Mouse (Mus musculus) E14TG2a.4 (cell line): ENCODE data around the gene Sdccag8.

Source experiments
- H3K27me3 ChIP-seq: 2 replicates; pipeline ENCODE4 v1.6.1; 2014; ENCODE audit warnings: low read length, control low read depth; ENCODE audit not compliant: insufficient read depth
- H3K36me3 ChIP-seq: 2 replicates; pipeline ENCODE4 v1.6.1; 2014; ENCODE audit warnings: low read length, control low read depth; ENCODE audit not compliant: insufficient read depth
- H3K4me1 ChIP-seq: replicated peaks from 2 replicates; pipeline ENCODE4 v1.6.1; 2014; ENCODE audit warnings: low read depth, low read length, control low read depth
- H3K4me3 ChIP-seq: replicated peaks from 2 replicates; pipeline ENCODE4 v1.5.1; 2014; ENCODE audit warnings: mild to moderate bottlenecking, low read length
- H3K9me3 ChIP-seq: 2 replicates; pipeline ENCODE4 v1.6.1; 2014; ENCODE audit warnings: low read length, control low read depth
- CTCF ChIP-seq: conservative IDR thresholded peaks from 2 replicates; pipeline ENCODE4 v1.5.1; 2014; ENCODE audit warnings: low read length
- NANOG ChIP-seq: IDR thresholded peaks from 2 replicates; pipeline ENCODE4 v1.6.1; 2014; ENCODE audit warnings: borderline replicate concordance, low read length, mixed read lengths
- POU5F1 ChIP-seq: IDR thresholded peaks from 2 replicates; pipeline ENCODE4 v1.6.1; 2014; ENCODE audit warnings: low read length, borderline replicate concordance

Gene Sdccag8

GRCm38 (mm10) chr1:176945175-176945540, 130.7 kb downstream of the Sdccag8 start:
- no peaks in the 10 kb centered on the region for H3K27me3 ChIP-seq
- TF ChIP-seq CTCF, result no peak
- TF ChIP-seq NANOG, result no peak
- TF ChIP-seq POU5F1, result no peak

DNA sequence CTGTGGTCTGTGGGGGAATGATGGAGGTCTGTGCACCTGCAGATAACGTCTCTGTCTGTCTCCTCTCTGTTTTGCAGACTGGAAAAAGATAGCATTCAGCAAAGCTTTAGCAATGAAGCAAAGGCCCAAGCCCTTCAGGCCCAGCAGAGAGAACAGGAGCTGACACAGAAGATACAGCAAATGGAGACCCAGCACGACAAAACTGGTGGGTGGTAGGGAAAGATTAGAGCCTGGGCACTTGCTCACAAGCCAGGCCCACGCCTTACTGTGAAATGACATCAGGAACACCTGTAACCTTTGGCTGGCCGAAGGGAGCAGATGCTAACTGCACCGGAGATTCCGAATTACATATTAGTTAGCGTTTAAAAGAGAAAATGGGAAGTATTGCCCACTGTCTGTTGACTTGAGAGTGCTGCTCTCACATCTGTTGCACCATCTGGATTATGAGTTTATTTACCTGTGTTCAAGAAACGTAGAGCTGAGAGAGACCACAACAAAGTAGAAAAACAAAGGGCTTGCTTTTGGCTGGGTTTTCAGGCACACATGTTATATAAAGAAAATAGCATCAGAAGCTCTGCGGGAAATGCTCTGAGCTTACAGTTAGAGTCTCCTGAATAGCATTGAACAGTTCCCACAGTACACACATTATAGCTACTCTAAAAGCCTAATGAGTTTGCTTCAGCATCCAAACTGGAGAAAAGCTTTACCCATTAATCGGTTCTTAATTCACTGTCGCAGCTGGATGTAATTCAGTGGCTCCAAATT, 131.8 kb downstream of the Sdccag8 start:
- Histone ChIP-seq H3K27me3 (no peaks in the 10 kb centered on the region), H3K9me3 (no peaks in the 10 kb centered on the region), H3K36me3 (no peaks in the 10 kb centered on the region), H3K4me3 (no peak overlapping the region), H3K4me1 (peaks cover 12% of the 10 kb centered on the region)
- TF ChIP-seq NANOG, result no peak
- no peak for TF ChIP-seq CTCF
- no peak for TF ChIP-seq POU5F1

More at GRCm38 (mm10) chr1:176945175-176945540, 130.7 kb downstream of the Sdccag8 start:
- H3K9me3 ChIP-seq, result no peaks in the 10 kb centered on the region
- H3K36me3 ChIP-seq, result no peaks in the 10 kb centered on the region
- peaks cover 12% of the 10 kb centered on the region for H3K4me1 ChIP-seq
- H3K4me3 ChIP-seq, result no peak overlapping the region

DNA sequence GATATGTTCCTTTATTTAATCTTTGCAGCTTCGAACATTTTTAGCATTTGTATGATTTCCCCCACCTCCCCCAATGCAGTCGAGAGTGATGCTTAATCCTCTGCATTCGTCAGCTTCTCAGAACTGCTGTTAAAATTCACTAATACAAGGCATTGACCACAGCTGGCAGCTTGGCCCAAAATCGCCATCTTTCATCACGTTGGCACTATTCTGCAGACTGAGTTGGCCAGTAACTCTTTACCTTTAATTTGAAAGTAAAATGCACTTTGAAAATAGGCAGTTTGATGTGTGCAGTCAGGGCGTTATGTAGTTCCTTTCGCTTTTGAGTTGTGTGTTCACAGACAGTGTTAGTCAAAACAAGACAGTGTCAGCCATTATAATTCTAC, 132.3 kb downstream of the Sdccag8 start:
- Histone ChIP-seq H3K4me3 (no peak overlapping the region), H3K9me3 (no peaks in the 10 kb centered on the region), H3K4me1 (peaks cover 12% of the 10 kb centered on the region), H3K27me3 (no peaks in the 10 kb centered on the region), H3K36me3 (no peaks in the 10 kb centered on the region)
- TF ChIP-seq NANOG (no peak), POU5F1 (no peak), CTCF (no peak)

- no peaks in the 10 kb centered on the region for H3K27me3 ChIP-seq
- no peak for TF ChIP-seq NANOG
- TF ChIP-seq CTCF, result no peak
- TF ChIP-seq POU5F1, result no peak
- H3K36me3 ChIP-seq, result no peaks in the 10 kb centered on the region
- H3K9me3 ChIP-seq, result no peaks in the 10 kb centered on the region
- peaks cover 12% of the 10 kb centered on the region for H3K4me1 ChIP-seq
- no peak overlapping the region for H3K4me3 ChIP-seq
Measured at GRCm38 (mm10) chr1:176948861-176949260, 134.4 kb downstream of the Sdccag8 start.

DNA sequence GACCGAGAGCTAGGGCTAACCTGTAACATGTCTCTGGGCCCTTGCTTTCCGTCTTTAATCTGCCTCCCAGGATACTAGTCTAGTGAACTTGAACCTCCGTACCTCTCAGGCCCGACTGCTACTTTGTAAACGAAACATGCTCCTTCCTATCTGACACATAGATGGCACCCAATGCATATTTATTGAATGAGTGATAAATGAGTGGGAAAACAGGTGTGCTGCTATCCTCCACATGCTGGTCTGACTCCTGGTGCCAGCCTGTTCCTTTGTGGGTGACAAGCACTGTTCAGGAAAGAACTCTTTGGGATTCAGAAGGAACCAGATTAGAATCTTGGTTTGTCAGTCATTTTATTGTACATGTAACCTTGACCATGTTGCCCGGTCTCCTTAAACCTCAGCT, 134.9 kb downstream of the Sdccag8 start:
- no peaks in the 10 kb centered on the region for H3K36me3 ChIP-seq
- no peak overlapping the region for H3K4me3 ChIP-seq
- no peak for TF ChIP-seq CTCF
- TF ChIP-seq POU5F1, result no peak
- no peak for TF ChIP-seq NANOG
- H3K9me3 ChIP-seq, result no peaks in the 10 kb centered on the region
- H3K4me1 ChIP-seq, result peaks cover 13% of the 10 kb centered on the region
- H3K27me3 ChIP-seq, result no peaks in the 10 kb centered on the region

- Histone ChIP-seq H3K9me3 (no peaks in the 10 kb centered on the region), H3K27me3 (no peaks in the 10 kb centered on the region), H3K4me3 (no peak overlapping the region), H3K36me3 (no peaks in the 10 kb centered on the region), H3K4me1 (peaks cover 18% of the 10 kb centered on the region)
- TF ChIP-seq CTCF (no peak), NANOG (no peak), POU5F1 (no peak)
Measured at GRCm38 (mm10) chr1:176950061-176950460, 135.6 kb downstream of the Sdccag8 start.

DNA sequence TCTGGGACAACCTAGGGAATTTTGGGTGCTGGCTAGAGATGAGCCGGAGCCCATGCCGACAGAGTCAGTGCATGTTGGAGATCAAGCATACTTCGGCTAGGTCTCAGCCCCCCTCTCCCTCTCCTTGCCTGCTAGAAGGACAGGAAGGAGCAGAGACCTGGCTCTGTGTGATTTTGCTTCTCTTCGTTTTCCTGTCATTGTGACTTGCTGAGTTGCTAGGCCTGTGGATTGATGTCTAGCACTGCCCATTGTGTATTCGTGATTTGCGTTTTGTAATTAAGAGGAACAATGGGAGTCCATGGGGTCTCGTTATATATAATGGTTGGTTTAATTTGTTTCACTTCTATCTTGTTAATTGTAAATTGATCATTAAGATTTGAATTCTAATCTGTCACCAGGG, 137.4 kb downstream of the Sdccag8 start:
- no peak for TF ChIP-seq NANOG
- no peak for TF ChIP-seq POU5F1
- no peak for TF ChIP-seq CTCF
- Histone ChIP-seq H3K36me3 (no peaks in the 10 kb centered on the region), H3K27me3 (no peaks in the 10 kb centered on the region), H3K9me3 (no peaks in the 10 kb centered on the region), H3K4me3 (no peak overlapping the region), H3K4me1 (peaks cover 21% of the 10 kb centered on the region)

- Histone ChIP-seq H3K36me3 (no peaks in the 10 kb centered on the region), H3K9me3 (no peaks in the 10 kb centered on the region), H3K27me3 (no peaks in the 10 kb centered on the region), H3K4me1 (peaks cover 9% of the 10 kb centered on the region), H3K4me3 (no peak overlapping the region)
- no peak for TF ChIP-seq POU5F1
- no peak for TF ChIP-seq CTCF
- no peak for TF ChIP-seq NANOG
Measured at GRCm38 (mm10) chr1:176958311-176958710, 143.9 kb downstream of the Sdccag8 start.

DNA sequence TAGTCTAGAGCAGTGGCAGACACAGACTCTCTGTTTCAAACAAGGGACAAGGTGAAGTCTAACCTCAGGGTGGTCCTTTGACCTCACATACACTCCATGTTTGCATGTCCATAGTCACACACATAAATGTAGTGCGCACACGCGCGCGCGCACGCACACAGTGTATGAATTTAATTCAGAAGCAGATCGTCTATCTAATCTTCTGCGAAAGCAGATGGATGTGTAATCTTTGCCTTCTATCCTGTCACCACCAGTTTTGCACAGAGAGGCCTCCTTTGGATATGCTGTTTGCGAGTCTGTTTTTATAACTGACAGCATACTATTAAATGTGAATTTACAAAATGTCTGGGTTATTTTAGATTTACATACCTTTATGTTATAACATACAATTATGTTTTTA, 147.3 kb downstream of the Sdccag8 start:
- Histone ChIP-seq H3K4me3 (no peak overlapping the region), H3K27me3 (no peaks in the 10 kb centered on the region)
- no peak for TF ChIP-seq NANOG
- no peak for TF ChIP-seq CTCF
- no peak for TF ChIP-seq POU5F1

More for the DNA sequence above, 147.3 kb downstream of the Sdccag8 start:
- H3K4me1 ChIP-seq, result peaks cover 5% of the 10 kb centered on the region; the same call in 1 of the 2 replicates
- H3K36me3 ChIP-seq, result no peaks in the 10 kb centered on the region
- no peaks in the 10 kb centered on the region for H3K9me3 ChIP-seq
